Mouse (Mus musculus) ovary, postnatal 14 days (tissue): ENCODE data around the gene Zkscan16.
A peak's percentile ranks its signal among the peaks of the same experiment; 100 is the strongest.

Experiments used
- DNase-seq: peaks from one replicate; pipeline ENCODE4 v3.0.0; 2022; ENCODE audit warnings: low spot score

Zkscan16 gene

DNA sequence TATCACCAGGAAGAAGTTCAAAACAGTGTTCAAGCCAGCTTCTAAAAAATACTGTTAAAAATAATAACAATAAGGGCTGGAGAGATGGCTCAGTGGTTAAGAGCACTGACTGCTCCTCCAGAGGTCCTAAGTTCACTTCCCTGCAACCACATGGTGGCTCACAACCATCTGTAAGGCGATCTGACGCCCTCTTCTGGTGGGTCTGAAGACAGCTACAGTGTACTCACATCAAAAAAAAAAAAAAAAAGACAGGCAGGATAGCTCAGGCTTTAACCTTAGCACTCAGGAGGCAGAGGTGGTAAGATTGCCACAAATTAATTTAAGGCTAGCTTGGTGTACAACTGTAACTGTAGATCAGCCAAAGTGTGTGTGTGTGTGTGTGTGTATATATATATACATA, 57.2 kb downstream of the Zkscan16 start:
- DNase-seq, result no peak

- peak; percentile 87 for DNase-seq
Measured at GRCm38 (mm10) chr4:59002948-59003805, 59.7 kb downstream of the Zkscan16 start, which contains the start of gene Gm20503. Gm20503 (plus strand) TSS chr4:59003210.

DNA sequence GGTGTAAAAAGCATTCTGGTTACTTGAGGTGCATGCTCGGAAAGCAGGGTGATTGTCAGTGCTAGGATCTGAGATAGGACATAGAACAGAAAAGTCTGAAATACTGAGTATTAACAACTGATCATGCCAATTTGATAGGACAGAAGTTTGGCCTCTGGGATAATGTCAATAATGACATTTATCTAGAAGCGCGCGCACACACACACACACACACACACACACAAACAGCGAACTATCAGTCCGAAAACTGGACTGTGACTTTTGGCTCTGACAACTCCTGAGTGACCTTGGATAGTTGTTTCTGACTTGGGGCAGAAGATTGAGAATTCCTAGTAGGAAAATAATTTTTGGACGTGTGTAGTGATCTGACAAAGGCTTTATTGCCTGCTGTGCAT, 60.4 kb downstream of the Zkscan16 start:
- no peak for DNase-seq

- no peak for DNase-seq
Measured at GRCm38 (mm10) chr4:59006211-59006610, 62.8 kb downstream of the Zkscan16 start.

DNA sequence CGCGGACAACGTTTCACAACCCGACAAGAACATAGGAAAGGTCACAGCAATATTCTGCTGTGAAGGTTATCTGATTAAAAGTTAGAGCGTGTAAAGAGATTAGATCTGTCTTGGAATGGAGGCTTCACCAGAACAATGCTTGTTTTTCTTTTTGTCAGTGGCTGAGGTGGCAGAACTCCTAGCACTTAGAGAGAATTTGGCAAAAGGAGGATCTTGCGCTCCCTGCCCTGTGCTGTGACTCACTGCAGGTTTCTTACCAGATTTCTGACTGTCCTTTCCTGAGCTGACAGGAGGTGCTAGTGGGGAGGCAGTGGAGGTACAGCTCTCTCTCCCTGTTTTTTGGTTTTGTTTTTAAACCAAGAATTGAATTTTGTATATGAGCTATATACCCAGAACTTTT, 63.6 kb downstream of the Zkscan16 start:
- no peak for DNase-seq
